Mouse (Mus musculus): ENCODE data around the gene Serac1.

Serac1 gene

DNA sequence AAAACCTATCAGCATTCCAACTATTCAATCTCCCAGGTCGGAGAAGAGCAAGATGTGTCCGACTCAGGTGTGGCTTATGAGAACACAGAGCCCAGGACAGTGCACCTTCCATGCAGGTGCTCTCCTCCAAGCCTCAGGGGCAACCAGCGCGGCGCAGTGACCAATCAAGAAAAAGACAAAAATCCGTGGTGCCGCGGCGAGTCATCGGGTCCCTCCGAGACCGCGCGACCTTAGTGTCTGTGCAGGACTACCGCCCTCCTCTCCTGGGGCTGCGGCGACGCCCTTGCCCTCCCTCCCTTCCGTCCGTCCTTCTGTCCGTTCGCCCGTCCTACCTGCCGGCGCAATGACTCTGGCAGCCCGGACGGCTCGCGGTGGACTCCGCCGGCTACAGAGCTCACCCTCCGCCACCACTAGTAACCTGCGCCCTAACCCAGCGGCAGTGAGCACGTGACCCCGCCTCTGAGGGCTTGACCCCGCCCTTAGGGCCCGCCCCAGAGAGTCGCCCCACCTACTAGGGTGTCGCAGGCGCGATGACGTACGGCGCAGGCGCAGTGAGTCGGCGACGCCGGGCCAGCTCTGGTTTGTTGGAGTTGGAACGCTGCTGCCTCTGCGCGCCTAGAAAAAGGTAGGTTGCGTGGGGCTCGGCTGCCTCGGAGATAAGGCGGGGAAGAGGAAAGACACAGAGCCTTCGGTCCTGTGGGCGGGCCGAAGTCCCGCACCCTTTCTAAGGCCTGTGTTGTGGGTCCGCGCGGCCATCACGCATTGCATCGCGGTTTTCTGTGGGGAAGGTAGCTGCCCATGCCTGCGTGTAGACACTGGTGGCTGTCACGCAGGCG is at the start of gene Serac1, which contains the start of gene Gtf2h5:
Serac1 (minus strand) TSS at position 455 of the 836 bp plus-strand sequence.
Gtf2h5 (plus strand) TSS at position 500 of the 836 bp plus-strand sequence.
- peak; percentile 97 for DNase-seq

DNA sequence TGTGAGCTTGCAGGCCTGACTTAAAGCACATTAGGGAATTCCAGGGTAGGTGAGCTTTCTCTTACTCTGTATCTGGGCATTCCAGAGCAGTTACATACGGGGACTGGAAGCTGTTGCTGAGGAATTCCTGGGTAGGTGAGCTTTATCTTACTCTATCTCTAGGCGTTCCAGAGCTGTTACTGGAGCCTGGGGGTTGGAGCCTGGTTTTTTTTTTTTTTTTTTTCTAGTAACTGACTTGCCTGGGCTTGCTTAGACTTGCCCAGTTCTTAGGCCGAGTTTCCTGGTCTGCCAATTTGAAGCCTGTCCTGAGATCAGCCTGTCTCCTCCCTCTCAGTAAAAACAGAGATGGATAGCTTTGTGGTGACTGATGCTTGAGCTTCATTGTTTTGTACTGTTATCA is 48.5 kb upstream of the Serac1 start:
- no peak for DNase-seq

DNA sequence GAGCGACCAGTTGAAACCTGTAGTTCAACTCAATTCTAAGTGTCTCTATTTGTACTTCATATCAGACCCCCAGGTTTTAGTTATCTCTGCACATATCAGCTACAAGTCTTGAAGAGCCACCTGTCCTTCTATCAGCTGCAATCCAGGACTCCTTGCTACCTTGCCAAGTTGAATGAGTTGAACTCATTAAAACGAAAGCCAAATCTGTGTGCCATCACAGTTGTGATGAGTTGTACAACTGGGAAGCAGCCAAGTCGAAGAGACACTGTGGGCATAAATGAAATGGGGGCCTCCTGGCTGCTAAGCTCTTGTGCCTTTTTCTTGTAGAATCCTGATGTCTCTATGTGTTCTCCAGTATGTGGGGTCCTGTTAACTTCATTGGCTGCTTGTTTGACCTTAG is 45.9 kb upstream of the Serac1 start:
- no peak for DNase-seq

DNA sequence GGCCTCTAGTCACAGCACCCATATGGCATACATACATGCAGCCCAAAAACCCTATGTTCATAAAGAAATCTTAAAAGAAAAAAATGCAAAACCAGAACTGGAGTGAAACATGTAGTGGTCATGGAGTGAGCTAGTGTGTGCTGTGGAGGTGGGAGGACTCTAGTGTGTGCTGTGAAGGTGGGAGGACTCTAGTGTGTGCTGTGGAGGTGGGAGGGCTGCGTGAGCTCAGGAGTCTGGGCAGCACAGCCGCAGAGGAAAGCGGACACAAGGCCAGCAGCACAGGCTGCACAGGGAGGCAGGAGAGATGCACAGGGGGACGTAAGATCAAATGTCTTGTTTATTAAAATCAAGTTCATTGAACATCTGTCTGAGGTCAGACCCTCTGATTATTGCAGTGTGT is 44.2 kb upstream of the Serac1 start:
- DNase-seq = no peak

DNA sequence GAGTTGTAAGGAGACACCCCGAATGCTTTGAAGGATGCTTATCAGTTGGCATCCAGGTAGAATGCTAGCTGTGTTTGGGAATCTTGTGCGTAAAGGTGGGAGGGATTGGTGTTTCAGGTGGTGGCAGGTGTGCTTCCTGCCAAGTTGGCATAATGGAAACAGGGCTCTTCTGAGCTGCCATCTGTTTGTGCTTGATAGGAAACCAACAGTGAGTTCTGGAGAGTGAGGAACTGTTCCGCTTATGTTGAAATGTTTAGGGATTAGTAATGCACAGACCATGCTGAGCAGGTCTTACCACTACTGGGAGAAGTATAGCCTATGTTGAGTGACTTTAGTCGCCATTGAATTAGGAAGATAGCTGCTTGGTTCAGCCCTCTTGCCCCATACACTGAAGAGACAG is 39.3 kb upstream of the Serac1 start:
- DNase-seq = no peak

DNA sequence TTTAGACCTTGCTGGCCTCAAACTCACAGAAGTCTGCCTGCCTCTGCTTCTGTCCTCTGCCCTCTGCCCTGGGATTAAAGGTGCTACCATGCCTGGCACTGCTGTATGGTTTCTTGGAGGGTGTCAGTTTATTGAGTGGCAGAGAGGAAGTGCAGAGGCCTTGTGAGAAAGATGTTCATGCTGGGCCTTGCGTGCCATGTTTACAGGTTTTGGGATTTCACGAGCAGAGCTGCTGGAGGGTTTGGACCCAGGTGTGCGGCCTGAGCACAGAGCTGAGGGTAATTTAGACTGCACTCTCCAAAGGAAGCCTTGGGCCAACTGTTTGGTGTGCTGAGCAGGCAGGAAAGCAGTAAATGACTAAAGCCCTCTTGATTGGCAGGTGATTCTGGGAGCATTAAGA is 38.4 kb upstream of the Serac1 start:
- DNase-seq = no peak

DNA sequence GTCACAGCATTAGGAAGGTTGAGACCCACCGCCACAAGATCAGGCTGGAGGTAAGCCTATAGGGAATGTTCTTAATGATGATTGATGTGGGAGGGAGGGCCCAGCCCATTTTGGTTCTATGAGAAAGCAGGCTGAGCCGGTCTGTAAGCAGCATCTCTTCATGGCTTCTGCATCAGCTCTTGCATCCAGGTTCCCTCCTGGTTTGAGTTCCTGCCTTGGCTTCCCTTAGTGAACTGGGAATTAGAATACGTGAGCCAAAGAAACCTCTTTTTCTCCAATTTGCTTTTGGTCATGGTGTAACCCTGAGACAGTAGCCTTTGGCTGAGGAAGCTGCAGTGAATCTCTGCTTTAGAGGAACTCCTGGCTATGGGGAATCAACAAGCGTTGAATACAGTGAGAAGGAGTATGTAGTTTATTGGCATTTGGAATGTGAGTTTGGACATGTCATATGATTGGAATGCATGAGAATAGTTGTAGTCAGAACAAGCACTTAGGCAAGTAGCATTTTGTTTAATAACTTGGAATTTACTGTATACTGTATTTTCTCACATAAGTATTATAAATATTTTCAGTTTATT is 37.7 kb upstream of the Serac1 start:
- no peak for DNase-seq

DNA sequence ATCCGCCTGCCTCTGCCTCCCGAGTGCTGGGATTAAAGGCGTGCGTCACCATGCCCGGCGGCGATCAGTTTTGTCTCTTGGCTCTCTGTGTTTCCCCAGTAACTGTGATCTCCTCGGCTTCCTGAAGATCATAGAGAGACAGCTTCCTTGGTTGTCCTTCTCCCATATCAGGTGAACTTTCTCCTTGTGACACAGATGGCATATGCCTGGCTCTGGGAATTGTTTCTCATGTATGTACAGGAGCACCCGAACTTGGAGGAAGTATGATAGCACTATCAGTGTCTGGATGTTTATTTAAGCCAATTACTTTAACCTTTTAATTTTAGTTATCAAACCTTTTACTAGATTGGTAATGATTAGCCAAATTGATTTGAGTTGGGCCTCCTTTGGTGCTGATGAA is 35.5 kb upstream of the Serac1 start:
- DNase-seq = no peak

DNA sequence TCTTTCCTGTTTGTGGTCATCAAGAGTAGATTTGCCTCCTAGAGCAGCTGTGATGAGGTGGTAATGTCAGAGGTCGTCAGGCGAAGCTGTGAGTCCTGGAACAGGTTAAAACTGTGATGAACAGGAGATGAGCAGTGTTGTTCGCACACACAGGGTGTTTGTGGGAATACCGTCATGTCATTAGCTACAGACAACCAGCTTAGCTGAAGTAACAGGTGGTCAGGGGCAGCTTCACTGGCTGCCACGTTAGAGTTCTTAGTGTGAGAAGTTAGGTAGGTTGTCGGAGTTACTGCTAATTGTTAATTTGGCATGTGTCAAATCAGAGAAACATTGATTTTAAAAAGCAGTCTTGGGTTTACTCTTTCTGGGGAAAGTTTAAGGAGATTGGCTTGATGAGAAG is 34.1 kb upstream of the Serac1 start:
- DNase-seq = no peak

DNA sequence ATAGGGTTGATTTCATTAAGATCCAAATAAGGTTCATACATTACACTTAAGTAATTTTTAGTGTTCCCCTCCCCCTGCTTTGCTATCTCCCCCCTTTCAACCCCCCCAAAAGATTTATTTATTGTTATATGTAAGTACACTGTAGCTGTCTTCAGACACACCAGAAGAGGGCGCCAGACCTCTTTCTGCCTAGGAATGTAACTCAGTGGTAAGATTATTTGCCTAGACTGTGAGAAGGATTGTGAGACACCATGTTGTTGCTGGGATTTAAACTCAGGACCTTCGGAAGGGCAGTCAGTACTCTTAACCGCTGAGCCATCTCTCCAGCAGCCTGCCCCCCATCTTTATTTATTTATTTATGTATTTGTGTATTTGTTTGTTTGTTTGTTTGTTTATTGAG is 31.4 kb upstream of the Serac1 start:
- DNase-seq = no peak

DNA sequence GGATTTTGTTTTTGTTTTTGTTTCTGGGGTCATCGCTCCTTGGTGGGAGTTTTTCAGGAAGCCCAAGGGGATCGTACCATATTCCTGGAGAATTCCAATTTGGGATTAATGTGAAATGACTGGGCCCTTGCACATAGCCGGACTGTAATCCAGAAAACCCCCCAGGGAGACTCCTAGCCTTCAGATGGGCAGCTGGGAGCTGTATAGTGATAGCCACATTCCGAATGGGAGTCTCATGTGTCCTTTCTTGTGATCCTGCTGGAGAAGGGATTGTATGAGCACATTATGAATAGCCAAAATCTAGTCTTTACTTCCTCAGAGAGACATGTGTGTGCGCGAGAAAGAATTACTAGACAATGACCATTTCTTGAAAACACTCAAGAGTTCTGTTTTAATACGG is 28.6 kb upstream of the Serac1 start:
- DNase-seq = no peak

DNA sequence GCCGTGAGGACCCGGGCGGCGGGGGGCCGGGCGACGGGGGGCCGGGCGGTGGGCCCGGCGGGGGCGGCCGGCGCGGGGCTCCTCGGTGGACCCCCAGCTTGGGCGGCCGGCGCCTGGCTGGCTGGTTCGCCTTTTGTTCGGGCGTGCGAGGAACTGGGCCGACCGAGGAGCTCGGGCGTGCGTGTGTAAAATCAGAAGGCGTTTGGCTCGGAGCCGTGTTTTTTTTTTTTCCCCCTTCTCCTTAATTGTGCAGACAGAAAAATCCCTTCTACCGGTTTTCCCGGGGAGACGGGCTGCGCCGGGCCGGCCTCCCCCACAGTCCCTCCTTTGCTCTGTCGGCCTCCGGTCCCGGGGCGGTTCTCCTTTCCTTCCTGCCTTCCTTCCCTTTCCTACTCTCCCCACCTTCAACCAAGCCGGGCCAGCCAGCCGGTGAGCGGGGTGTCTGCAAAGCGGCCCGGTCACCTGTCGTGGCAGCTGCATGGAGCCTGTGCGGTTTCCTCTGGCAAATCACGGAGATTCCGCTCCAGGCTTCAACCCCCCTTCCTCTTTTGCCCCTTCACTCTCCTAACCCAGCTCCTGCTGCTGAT is 27.6 kb upstream of the Serac1 start:
- DNase-seq = peak; percentile 49

DNA sequence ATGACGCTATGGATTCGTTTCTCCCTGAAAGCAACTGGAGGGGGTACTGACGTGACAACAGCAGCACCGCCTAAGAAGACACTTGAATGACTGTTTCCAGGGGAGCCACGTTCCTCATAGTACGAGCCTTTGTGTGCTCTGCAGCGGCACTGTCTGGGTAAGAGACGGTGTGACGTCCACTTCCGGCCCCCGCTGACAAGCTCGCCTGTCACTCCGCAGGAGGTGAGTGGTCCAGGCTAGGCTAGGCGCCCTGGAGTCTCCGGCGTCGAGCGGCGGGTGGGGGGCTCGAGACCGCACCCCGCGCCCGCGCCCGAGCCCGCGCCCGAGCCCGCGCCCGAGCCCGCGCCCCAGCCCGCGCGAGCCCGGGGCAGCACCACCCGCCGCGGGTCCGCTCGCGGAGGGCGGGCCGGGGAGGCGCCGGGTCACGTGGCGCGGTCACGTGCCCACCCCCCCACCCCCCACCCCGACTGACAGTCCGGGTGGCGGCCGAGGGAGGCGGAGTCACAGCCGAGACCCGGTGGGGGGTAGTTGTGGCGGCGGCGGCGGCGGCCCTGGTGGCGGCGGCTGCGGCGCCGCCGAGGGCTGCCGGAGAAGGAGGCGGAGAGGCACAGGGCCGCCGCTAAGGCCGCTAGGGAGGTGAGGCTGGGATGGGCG is 26.9 kb upstream of the Serac1 start, which contains the start of gene Tulp4:
Tulp4 (plus strand) TSS at position 77 of the 654 bp plus-strand sequence.
- DNase-seq = peak; percentile 89

DNA sequence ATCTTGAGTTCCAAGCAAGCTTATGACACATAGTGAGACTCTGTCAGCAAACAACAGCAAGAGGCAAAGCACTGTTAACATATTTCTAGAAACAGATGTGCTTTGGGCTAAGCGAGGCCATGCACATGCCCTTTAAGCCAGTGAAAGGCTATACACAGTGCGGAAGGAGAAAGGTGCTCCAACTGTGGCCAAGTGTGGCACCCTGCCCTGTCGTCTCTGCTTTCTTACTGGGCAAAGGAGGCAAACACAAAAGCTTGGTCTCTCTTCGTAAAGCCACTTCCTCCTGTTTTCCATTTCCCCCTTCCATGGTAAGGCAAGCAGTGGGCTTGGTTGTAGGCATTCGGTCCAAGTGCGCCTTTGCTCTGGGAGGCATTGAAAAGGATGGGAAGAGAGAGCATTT is 24.0 kb upstream of the Serac1 start:
- DNase-seq = no peak

DNA sequence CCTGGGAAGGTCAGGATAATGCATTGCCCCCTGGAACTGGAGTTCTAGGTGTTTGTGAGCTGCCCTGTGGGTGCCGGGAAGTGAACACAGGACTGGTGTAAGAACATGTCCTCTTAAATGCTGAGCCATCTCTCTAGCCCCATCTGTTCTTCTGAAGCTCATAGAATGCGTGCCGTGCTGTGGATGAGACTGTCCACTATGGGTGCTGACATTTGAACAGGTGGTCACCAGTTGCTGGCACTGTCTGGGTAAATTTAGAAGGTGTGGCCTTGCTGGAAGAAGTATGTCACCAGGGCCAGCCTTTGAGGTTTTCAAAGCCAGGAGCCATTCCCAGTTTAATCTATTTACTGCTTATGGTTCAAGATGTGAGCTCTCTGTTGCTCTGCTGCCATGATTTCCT is 22.7 kb upstream of the Serac1 start:
- DNase-seq = no peak

DNA sequence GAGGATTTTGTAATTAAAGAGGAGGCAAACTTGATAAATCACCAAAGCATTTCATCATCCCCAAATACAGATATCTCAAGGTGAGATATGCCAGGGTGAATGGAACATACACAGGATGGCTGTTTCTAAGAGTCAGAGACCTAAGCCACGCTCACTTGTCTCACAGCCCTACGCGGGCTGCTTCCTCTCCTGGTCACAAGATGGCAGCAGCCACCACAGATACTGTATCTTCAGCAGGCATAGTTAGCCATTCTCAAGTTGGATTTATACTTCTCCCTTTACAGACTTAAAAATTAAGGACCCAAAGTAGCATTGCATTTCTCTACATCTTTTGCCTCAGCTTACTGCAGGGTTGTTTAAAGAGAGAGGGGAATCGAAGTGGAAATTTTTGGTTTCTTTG is 18.3 kb upstream of the Serac1 start:
- DNase-seq = peak; percentile 82

DNA sequence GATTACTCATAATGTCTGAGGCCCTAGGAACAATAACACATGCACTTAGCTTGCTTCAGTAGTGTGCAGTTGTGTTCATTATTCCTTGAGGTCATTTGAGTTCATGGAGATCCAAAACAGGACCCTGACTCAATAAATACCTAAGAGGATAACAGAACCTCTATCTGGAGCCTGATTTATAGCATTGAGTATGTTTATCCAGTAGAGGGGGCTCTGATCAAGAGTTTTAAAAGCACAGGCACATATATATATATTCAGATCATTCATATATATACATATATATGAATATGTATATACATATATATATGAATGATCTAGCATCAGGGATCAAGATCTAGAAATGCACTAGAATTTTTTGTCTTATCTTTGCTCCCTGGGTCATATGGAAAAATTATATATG is 16.0 kb upstream of the Serac1 start:
- DNase-seq = no peak

DNA sequence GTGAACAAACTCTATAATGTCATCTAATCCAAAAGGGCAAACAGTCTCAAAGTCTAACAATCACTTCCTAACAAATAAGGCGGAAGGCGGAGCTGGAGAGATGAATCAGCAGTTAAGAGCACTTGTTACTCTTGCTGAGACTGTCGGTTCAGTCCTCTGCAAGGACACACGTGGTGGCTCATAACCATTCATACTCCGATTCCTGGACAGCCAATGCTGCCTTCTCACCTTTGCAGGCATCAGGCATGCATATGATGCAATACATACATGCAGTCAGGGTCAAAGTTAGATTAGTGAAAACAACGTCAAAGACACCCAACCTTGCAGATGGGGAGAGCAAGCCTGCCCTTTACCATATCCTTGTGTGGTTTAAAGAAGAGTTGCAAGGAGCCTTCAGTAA is 12.1 kb upstream of the Serac1 start:
- no peak for DNase-seq

DNA sequence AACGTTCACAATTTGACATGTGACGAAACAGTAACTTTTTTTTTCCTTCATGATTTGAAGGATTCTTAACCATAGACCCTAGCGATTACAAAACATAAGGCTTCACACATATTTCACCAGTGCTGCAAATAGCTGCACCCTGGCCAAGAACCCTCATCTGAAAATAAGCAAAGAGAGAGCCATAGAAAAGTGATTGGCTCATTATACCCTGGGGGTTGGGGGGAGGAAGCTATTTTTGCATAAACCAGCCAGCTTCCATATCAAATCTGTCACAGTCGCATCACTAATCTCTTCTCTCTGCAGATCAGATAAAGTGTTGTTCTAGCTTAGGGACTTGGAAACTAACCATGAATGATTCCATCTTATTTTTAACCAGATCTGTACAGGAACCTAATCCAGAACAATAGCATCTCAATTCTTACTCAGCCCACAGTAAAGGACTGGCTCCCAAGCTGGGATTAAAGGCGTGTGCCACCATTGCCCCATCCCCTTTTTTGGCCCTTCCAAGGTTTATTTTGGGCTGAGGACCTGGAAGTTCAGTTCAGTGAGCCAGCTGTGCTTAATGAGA is 3.9 kb upstream of the Serac1 start:
- DNase-seq = no peak

DNA sequence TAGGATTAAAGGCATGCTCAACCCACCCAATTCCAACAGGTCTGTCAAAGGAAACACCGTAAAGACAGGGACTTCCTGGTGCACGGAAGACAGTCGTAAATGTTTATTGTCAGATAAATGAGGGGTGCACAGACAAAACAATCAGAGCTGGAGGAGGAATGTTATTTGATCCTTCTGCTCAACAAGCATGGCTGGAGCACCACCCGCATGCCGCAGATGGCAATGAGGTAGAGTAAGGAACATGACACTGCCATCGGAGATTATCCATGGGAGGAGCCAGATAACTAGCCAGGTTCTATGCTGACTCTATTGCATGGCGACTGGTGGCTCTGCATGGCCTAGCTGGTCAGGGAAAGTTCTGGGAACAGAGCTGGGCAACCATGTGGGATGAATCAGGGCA is 6.1 kb downstream of the Serac1 start:
- no peak for DNase-seq

DNA sequence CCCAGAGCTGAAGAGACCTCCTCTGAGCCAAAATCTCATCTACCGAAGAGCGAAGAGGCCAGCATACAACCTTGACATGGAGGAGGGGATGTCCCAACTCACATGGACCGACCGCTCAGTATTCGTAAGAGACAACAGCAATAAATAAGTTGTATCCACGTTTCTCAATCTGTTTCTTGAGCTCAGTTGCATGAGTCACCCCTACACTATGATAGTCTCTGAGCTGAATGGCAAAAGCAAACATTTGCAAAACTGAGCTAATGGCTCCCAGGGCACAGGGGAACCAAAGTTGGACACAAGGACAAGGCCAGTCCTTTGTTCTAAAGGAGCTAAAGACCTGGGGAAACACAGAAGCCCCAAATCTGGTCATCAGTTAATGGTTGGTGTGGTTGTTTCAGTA is 9.7 kb downstream of the Serac1 start:
- DNase-seq = no peak

DNA sequence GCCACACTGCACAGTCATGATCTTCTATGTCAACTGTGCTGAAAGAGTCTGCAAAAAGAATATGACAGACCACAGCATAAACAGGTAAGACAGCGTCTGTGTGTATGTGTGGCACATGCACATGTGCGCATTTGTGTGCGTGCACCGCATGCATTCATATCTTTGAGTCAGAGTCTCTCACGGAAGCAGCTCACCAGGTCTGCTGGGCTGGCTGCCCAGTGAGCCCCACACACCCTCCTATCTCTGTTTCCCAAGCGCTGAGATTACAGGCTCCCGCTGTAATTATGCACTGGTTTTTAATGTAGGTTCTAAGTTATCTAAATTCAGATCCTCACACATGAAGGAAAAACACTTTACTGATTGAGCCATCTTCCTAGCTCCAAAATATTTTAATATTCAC is 11.9 kb downstream of the Serac1 start:
- DNase-seq = no peak

DNA sequence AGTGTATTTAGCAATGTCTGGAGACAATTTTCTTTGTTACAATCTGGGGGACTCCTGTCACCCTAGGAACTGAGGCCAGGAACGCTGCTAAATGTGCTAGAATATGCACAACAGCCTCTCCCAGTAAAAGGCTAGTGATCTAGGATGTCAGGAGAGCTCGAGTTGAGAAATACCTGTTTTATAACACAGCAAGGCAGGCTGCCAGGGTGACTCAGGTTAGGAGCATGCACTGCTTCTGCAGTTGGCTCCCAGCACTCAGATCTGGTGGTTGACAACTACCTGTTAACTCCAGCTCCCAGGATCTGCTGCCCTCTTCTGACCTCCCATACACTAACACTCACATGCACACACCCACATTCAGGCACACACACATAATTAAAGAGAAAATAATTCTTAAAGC is 13.5 kb downstream of the Serac1 start:
- peak; percentile 25 for DNase-seq

Measured in lung, postnatal 36 days (tissue).